Mouse (Mus musculus) E14TG2a.4 (cell line): ENCODE measurements at regions not wholly inside any gene's neighbourhood (a gene's known extent, or its start where the extent isn't known, plus 50 kb on each side); places are given as distances from the start of the nearest gene placed in this dataset.

Experiments
- H3K27me3 ChIP-seq: 2 replicates; pipeline ENCODE4 v1.6.1; 2014; ENCODE audit warnings: low read length, control low read depth; ENCODE audit not compliant: insufficient read depth
- H3K36me3 ChIP-seq: 2 replicates; pipeline ENCODE4 v1.6.1; 2014; ENCODE audit warnings: low read length, control low read depth; ENCODE audit not compliant: insufficient read depth
- H3K4me1 ChIP-seq: replicated peaks from 2 replicates; pipeline ENCODE4 v1.6.1; 2014; ENCODE audit warnings: low read depth, low read length, control low read depth
- H3K4me3 ChIP-seq: replicated peaks from 2 replicates; pipeline ENCODE4 v1.5.1; 2014; ENCODE audit warnings: mild to moderate bottlenecking, low read length
- H3K9me3 ChIP-seq: 2 replicates; pipeline ENCODE4 v1.6.1; 2014; ENCODE audit warnings: low read length, control low read depth
- CTCF ChIP-seq: conservative IDR thresholded peaks from 2 replicates; pipeline ENCODE4 v1.5.1; 2014; ENCODE audit warnings: low read length
- NANOG ChIP-seq: IDR thresholded peaks from 2 replicates; pipeline ENCODE4 v1.6.1; 2014; ENCODE audit warnings: borderline replicate concordance, low read length, mixed read lengths
- POU5F1 ChIP-seq: IDR thresholded peaks from 2 replicates; pipeline ENCODE4 v1.6.1; 2014; ENCODE audit warnings: low read length, borderline replicate concordance

DNA sequence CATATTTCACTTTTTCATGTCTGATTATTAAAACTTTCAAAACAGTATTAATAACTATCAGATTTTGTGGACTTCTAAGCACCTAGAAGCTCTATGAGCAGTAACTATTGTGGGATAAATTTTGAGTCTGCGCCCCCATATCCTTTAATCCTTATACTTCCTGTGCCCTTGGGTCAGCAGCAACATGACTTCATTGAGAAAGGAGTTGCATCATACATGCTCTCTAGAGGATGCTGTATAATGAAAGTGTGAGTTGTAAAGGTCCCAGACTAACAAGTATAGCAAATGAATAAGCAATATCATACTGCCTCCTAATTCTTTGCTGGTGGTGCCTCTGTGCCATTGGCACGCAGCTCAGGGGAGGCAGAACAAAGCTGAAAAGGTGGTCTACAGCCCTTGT, 404.6 kb downstream of the 4930474N05Rik start:
- H3K36me3 ChIP-seq = no peaks in the 10 kb centered on the region
- no peaks in the 10 kb centered on the region for H3K4me1 ChIP-seq
- TF ChIP-seq NANOG (no peak), CTCF (no peak), POU5F1 (no peak)
- no peaks in the 10 kb centered on the region for H3K27me3 ChIP-seq
- no peaks in the 10 kb centered on the region for H3K9me3 ChIP-seq
- no peak overlapping the region for H3K4me3 ChIP-seq

DNA sequence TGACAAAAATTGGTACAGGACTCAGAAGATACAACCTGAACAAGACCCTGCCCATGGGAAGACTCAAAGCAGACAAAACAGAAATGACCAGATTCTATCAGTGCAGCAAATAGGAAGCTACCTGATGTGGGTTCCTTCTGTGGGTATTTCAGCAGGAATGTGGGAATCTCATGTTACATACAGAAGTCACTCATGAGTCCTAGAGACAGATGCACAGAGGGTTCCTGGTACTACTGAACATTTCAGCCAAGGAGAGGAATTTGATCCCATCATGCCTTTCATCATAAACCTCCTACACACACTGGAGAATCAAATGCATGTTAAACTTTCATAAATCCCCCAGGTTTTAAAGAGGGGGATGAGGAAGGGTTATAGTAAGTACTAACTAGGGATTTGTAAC, 390.8 kb downstream of the 4930474N05Rik start:
- Histone ChIP-seq H3K9me3 (no peaks in the 10 kb centered on the region), H3K4me3 (no peak overlapping the region), H3K27me3 (no peaks in the 10 kb centered on the region), H3K4me1 (no peaks in the 10 kb centered on the region), H3K36me3 (no peaks in the 10 kb centered on the region)
- TF ChIP-seq POU5F1 (no peak), CTCF (no peak), NANOG (no peak)

DNA sequence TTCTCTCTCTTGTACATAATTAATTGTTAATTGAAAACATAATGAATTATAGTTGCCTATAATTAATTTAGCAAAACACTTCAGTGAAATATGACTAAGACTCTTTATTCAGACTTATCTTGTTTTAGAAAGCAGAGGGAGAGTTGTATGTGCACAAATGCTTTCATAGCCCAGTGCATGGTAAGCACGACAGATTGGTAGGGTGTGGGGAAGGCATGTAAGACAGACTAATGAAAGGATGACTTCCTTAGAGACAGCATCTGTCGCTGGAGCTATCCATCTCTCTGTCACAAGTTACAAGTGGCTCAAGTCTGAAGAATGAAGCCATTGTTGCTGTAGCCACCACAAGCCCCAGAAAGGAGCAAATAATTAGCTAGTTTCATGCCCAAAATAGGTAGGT, 376.9 kb downstream of the 4930474N05Rik start:
- no peak overlapping the region for H3K4me3 ChIP-seq
- TF ChIP-seq CTCF (no peak), POU5F1 (no peak), NANOG (no peak)
- H3K4me1 ChIP-seq = no peaks in the 10 kb centered on the region
- H3K9me3 ChIP-seq = no peaks in the 10 kb centered on the region
- no peaks in the 10 kb centered on the region for H3K27me3 ChIP-seq
- no peaks in the 10 kb centered on the region for H3K36me3 ChIP-seq

DNA sequence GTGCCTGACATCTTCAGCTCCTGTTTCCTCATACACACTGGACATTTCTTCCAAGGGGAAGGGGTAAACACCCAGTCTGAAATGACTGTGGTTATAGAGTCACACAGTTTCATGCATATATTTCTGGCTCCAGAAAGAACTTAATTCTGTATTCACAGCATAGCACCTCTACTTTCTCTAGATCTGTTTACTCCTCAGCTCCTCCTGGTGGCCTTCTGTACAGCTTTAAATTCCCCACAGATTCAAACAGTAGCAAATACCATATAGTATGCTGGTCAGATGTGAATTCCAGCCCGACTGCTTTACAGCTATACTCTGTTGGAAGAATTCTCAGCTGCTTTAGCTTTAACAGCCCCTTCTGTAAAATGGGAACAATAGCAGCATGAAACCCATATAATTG, 375.6 kb downstream of the 4930474N05Rik start:
- TF ChIP-seq NANOG (no peak), POU5F1 (no peak), CTCF (no peak)
- Histone ChIP-seq H3K4me3 (no peak overlapping the region), H3K4me1 (no peaks in the 10 kb centered on the region), H3K27me3 (no peaks in the 10 kb centered on the region), H3K9me3 (no peaks in the 10 kb centered on the region), H3K36me3 (no peaks in the 10 kb centered on the region)

- TF ChIP-seq POU5F1 (no peak), NANOG (no peak), CTCF (no peak)
- no peaks in the 10 kb centered on the region for H3K9me3 ChIP-seq
- no peaks in the 10 kb centered on the region for H3K27me3 ChIP-seq
- no peaks in the 10 kb centered on the region for H3K36me3 ChIP-seq
- no peaks in the 10 kb centered on the region for H3K4me1 ChIP-seq
- H3K4me3 ChIP-seq = no peak overlapping the region
Observed at GRCm38 (mm10) chr14:36453049-36453448, 358.3 kb downstream of the 4930474N05Rik start.

DNA sequence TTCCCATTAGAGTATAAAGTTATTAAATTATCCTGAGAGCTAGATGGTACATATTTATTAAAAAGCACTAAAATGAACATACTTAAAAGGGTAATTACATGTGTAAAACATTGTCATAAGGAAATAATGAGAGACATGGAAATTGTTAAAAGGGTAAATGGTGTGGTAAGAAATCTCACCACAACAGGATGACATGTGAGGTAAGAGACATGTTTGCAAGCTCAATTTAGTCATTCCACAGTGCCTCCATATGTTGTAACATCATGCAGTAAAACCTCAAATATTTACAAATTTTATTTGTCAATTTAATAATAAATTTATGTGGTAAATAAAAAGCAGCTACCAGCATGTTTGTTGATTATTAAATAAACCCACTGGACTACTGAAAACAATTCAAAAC, 355.4 kb downstream of the 4930474N05Rik start:
- TF ChIP-seq CTCF (no peak), POU5F1 (no peak)
- Histone ChIP-seq H3K27me3 (no peaks in the 10 kb centered on the region), H3K4me3 (no peak overlapping the region), H3K9me3 (no peaks in the 10 kb centered on the region), H3K4me1 (no peaks in the 10 kb centered on the region), H3K36me3 (no peaks in the 10 kb centered on the region)

- TF ChIP-seq POU5F1 (no peak), CTCF (no peak), NANOG (no peak)
Observed at GRCm38 (mm10) chr14:36414656-36415273, 320.0 kb downstream of the 4930474N05Rik start.

GRCm38 (mm10) chr14:36414180-36414579, 319.5 kb downstream of the 4930474N05Rik start:
- Histone ChIP-seq H3K9me3 (no peaks in the 10 kb centered on the region), H3K27me3 (no peaks in the 10 kb centered on the region), H3K36me3 (no peaks in the 10 kb centered on the region), H3K4me1 (no peaks in the 10 kb centered on the region), H3K4me3 (no peak overlapping the region)
- no peak for TF ChIP-seq CTCF
- no peak for TF ChIP-seq NANOG
- TF ChIP-seq POU5F1 = no peak

More at GRCm38 (mm10) chr14:36414656-36415273, 320.0 kb downstream of the 4930474N05Rik start:
- H3K36me3 ChIP-seq = no peaks in the 10 kb centered on the region
- H3K4me1 ChIP-seq = no peaks in the 10 kb centered on the region
- no peaks in the 10 kb centered on the region for H3K27me3 ChIP-seq
- H3K4me3 ChIP-seq = no peak overlapping the region
- no peaks in the 10 kb centered on the region for H3K9me3 ChIP-seq
